Mouse (Mus musculus): ENCODE data around the gene Tgm2. TPM values are rescaled to one million over a fixed set of nuclear protein-coding genes. Genes with fewer than 3 reads are reported as not detected.

Gene Tgm2
- polyA plus RNA-seq, 1 experiment, result 285 TPM

DNA sequence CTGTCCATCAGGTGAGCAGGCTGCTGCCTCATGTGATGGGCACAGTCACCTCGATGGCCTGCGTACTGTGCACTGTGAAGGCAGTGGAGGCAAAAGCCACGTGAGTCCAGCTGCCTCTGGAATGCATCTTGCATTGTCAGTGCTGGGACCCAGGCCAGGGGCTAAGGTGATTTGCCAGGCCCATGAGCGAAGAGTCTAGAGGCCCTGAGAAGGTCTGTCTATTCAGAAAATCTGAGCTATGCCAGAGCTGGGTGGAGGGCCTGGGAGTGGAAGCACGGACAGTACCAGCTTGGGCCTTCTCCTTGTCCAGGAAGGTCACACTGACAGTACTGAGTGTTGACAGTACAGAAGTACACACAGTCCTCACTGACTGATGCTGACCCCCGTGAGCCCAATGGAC, 23.4 kb downstream of the Tgm2 start:
- Histone ChIP-seq H3K4me3 (replicated peaks; ENCODE audit: extremely low read depth, low read depth, low read length) (no peak overlapping the region), H3K4me1 (ENCODE audit: control insufficient read depth, insufficient read depth, low read length) (peaks cover 27% of the 10 kb centered on the region)
- TF ChIP-seq POLR2A (IDR thresholded peaks at IDR 0.05; ENCODE audit: borderline replicate concordance, extremely low read depth, low read depth, low read length), result no peak
- no peak for TF ChIP-seq CTCF (IDR thresholded peaks at IDR 0.05; ENCODE audit: insufficient read depth, low read length)
- 41% methylated on average over 6 of the region's 6 CpGs for WGBS
- peak; percentile 49 for DNase-seq

DNA sequence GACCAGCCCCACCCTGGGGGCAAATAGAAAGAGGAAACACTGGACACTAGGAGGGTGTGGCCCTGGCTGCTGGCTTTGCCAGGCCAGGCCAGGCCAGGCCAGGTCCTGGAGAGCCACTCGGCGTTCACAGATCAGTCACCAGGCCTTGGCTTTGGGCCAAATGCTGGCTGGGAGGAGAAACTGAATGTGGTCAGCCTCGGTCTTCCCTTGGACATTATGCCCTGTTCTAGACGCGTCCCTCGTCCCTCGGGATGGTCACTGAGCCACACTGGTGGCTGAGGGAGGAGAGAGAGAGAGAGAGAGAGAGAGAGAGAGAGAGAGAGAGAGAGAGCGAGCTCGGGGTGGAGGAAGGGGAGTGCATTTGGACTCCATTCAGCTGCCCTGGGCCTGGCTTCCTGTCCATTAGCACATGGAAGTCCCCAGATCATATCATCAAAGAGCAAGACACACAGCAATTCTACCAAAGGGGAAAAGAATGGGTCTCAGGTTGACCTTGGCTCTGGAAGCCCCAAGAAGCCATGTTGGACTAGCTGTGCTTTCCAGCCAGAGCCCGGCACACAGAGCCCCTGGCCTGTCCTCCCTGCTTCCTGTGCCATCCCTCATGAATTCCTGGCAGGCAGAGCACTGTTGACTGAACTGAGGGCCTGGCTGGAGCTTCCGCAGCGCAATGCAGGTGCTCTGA, 24.4 kb downstream of the Tgm2 start:
- WGBS, result 20% methylated on average over 12 of the region's 12 CpGs
- peak; percentile 88 for DNase-seq
- no peak for TF ChIP-seq POLR2A (IDR thresholded peaks at IDR 0.05; ENCODE audit: borderline replicate concordance, extremely low read depth, low read depth, low read length)
- no peak for TF ChIP-seq CTCF (IDR thresholded peaks at IDR 0.05; ENCODE audit: insufficient read depth, low read length)
- H3K4me3 ChIP-seq (replicated peaks; ENCODE audit: extremely low read depth, low read depth, low read length), result no peak overlapping the region
- peaks cover 27% of the 10 kb centered on the region for H3K4me1 ChIP-seq (ENCODE audit: control insufficient read depth, insufficient read depth, low read length)

DNA sequence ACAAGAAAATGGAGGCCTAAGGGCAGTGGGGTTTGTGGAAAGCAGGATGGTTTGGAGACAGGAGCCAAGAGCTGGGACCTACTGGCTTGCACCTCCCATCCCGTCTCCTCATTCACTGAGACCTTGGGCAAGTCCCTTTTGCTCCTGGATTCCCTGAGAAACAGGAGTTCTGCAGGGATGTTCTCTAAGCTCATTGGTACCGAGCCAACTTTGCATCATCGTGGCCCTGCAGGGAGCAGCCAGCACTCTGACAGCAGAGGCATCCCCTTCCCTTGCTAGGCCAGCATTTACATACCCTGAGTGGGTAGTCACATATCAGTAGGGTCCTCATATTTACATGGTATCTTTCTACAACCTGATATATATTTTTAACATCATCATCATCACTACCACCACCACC, 25.4 kb downstream of the Tgm2 start:
- no peak for DNase-seq
- TF ChIP-seq POLR2A (IDR thresholded peaks at IDR 0.05; ENCODE audit: borderline replicate concordance, extremely low read depth, low read depth, low read length) (no peak), CTCF (IDR thresholded peaks at IDR 0.05; ENCODE audit: insufficient read depth, low read length) (no peak)
- Histone ChIP-seq H3K4me3 (replicated peaks; ENCODE audit: extremely low read depth, low read depth, low read length) (no peak overlapping the region), H3K4me1 (ENCODE audit: control insufficient read depth, insufficient read depth, low read length) (peaks cover 27% of the 10 kb centered on the region)
- 66% methylated on average over 3 of the region's 3 CpGs for WGBS

DNA sequence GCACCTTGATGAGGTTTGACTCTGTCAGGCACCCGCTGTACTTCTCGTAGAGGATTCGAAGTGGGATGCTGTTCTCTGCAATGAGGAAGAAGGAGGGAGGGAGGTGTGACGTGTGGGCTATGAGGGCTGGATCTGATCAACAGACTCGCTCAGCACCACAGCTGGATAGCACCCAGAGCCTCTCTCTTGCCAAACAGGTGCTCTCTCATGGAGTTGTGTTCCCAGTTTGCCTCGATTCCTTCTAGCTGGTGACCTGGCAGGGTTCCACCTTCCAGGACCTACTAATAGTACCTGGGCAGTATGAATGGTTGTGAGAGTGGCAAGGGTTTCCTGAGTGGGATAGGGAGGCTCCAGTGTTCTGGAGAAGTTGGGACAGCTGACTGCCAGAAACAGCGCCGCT, 26.0 kb downstream of the Tgm2 start:
- DNase-seq, result no peak
- H3K4me1 ChIP-seq (ENCODE audit: control insufficient read depth, insufficient read depth, low read length), result peaks cover 27% of the 10 kb centered on the region
- H3K4me3 ChIP-seq (replicated peaks; ENCODE audit: extremely low read depth, low read depth, low read length), result no peak overlapping the region
- TF ChIP-seq CTCF (IDR thresholded peaks at IDR 0.05; ENCODE audit: insufficient read depth, low read length) (no peak), POLR2A (IDR thresholded peaks at IDR 0.05; ENCODE audit: borderline replicate concordance, extremely low read depth, low read depth, low read length) (no peak)
- 83% methylated on average over 8 of the region's 8 CpGs for WGBS

DNA sequence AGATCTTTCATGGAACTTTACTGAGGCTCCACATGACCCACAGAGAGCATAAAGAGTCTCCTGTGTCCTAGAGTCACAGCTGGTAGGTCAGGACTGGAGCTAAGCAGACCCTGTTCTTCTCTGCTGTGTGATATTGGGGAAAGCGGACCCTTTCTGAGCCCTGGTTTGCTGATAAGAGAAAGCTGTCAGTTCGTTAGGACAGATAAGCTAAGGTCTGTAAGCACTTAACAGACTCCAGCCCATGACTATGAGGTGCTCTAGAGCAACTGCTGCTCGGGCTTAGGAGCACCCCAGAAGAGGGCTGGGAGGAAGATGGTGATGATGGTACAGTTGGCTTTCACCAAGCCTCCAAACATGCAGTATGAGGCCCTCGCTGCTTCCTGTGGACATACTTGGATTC, 27.1 kb downstream of the Tgm2 start:
- DNase-seq, result no peak
- peaks cover 30% of the 10 kb centered on the region for H3K4me1 ChIP-seq (ENCODE audit: control insufficient read depth, insufficient read depth, low read length)
- WGBS, result 88% methylated on average over 4 of the region's 4 CpGs
- TF ChIP-seq CTCF (IDR thresholded peaks at IDR 0.05; ENCODE audit: insufficient read depth, low read length) (no peak), POLR2A (IDR thresholded peaks at IDR 0.05; ENCODE audit: borderline replicate concordance, extremely low read depth, low read depth, low read length) (no peak)
- H3K4me3 ChIP-seq (replicated peaks; ENCODE audit: extremely low read depth, low read depth, low read length), result no peak overlapping the region

DNA sequence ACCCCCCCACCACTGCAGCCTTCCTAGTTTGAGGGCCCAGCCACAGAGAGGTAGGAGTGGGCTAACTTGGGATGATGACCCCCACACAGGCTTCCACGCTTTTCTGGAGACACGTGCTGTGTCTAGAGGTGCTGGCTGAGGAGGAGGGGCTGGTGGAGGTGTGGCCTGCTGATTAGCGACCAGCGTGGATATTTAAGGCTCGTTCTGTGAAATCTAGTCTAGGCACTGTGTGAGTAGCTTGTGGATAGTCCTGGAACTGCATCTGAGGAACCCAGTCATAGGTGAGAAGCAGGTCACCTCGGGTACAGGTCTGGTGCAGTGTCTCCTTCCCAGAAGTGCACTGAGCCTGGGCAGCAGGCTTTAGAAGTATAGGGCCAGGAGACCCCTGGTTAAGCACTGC, 29.6 kb downstream of the Tgm2 start:
- peaks cover 16% of the 10 kb centered on the region for H3K4me1 ChIP-seq (ENCODE audit: control insufficient read depth, insufficient read depth, low read length)
- 45% methylated on average over 6 of the region's 6 CpGs for WGBS
- no peak overlapping the region for H3K4me3 ChIP-seq (replicated peaks; ENCODE audit: extremely low read depth, low read depth, low read length)
- no peak for DNase-seq
- TF ChIP-seq CTCF (IDR thresholded peaks at IDR 0.05; ENCODE audit: insufficient read depth, low read length) (no peak), POLR2A (IDR thresholded peaks at IDR 0.05; ENCODE audit: borderline replicate concordance, extremely low read depth, low read depth, low read length) (no peak)

DNA sequence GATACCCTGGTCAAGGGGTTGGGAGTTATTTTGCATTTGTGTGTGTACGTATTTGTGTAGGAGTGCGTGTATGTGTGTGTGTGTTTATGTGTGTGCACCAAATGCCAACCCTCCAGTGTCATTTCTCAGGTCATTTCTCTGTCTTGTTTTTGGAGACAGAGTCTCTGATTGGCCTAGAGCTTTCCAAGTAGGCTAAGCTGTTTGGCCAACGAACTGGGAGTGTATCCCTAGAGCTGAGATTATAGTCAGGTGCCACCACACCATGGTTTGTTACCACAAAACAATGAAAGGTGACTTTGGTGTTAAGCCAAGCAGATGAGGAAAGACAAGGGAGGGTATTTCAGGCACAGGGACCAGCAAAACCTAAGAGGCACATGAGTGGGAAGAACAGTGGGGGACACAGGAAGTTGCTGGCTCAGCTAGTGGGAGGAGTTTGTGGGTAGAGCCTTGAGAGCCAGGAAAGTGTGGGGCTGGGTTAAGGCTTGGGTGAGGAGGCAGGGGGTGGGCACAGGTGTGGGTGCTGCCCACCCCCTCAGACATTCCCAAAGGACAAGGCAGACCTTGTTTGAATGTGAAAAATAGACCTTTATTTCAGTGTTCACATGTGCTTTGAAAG, 30.3 kb downstream of the Tgm2 start:
- Histone ChIP-seq H3K4me3 (replicated peaks; ENCODE audit: extremely low read depth, low read depth, low read length) (no peak overlapping the region), H3K4me1 (ENCODE audit: control insufficient read depth, insufficient read depth, low read length) (peaks cover 10% of the 10 kb centered on the region)
- TF ChIP-seq POLR2A (IDR thresholded peaks at IDR 0.05; ENCODE audit: borderline replicate concordance, extremely low read depth, low read depth, low read length) (no peak), CTCF (IDR thresholded peaks at IDR 0.05; ENCODE audit: insufficient read depth, low read length) (no peak)
- WGBS, result 75% methylated on average over 3 of the region's 3 CpGs
- no peak for DNase-seq

DNA sequence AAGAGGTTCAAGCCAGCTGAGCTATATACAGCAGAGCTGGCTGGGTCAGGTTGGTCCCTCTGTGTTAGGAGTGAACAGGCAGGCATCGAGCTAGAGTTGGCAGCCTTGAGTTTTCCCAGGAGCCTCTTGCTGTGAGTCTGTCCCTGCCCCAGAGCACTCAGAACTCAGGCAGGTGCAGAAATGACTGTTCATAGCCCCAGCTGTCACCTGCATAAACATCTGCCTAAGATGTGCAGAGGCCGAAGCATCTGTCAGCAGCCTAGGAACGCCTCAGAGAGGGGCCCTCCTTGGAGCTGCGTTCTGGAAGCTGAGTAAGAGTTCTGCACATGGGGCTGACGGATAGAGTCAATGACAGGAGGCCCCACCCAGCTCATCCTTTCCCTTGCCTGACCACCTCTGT, 31.3 kb downstream of the Tgm2 start:
- no peak for DNase-seq
- no peak for TF ChIP-seq CTCF (IDR thresholded peaks at IDR 0.05; ENCODE audit: insufficient read depth, low read length)
- TF ChIP-seq POLR2A (IDR thresholded peaks at IDR 0.05; ENCODE audit: borderline replicate concordance, extremely low read depth, low read depth, low read length), result no peak
- Histone ChIP-seq H3K4me3 (replicated peaks; ENCODE audit: extremely low read depth, low read depth, low read length) (no peak overlapping the region), H3K4me1 (ENCODE audit: control insufficient read depth, insufficient read depth, low read length) (peaks cover 6% of the 10 kb centered on the region)
- WGBS, result 35% methylated on average over 5 of the region's 5 CpGs

DNA sequence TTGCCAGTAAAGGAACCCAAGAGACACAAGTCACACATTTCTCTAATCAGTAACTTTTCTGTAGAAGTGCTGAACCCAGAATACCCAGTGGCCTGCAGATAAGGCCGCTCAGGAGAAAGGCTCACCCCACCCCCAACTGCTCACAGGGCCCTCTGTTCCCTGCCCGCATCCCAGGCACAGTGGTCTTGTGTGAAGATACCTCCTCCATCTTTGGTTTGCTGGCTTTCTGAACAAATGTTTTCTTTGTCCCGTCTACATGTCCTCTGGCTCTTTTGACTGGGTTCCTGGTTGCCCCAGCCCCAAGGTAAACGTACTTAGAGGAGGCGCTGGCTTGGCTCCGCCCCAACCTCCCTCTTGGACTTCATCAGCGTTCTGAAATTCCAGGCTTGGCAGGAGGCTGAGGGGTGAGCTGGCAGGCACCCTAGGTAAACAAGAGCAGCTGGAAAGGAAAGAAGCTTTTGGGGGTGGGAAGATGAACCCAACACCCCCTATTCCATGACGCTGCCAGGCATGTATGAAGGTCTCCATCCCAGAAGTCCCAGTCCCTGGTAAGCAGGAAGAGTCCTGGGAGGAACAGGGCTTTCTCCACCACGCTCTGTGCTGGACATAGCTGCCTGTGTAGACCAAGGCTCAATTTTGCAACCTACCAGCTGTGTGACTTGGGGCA, 32.5 kb downstream of the Tgm2 start:
- 29% methylated on average over 9 of the region's 9 CpGs for WGBS
- peak; percentile 82 for DNase-seq
- no peak for TF ChIP-seq POLR2A (IDR thresholded peaks at IDR 0.05; ENCODE audit: borderline replicate concordance, extremely low read depth, low read depth, low read length)
- TF ChIP-seq CTCF (IDR thresholded peaks at IDR 0.05; ENCODE audit: insufficient read depth, low read length), result no peak
- no peak overlapping the region for H3K4me3 ChIP-seq (replicated peaks; ENCODE audit: extremely low read depth, low read depth, low read length)
- H3K4me1 ChIP-seq (ENCODE audit: control insufficient read depth, insufficient read depth, low read length), result peaks cover 13% of the 10 kb centered on the region

All from lung, adult 2 months (tissue).